Mouse (Mus musculus): Measurements from ENCODE around the gene Srsf5.
"Not testable (repeated sequence)": the region's sequence is repeated elsewhere in the genome, so short reads cannot be mapped to it uniquely, and the experiment has no call there.

Srsf5 gene

GRCm38 (mm10) chr12:80948202-80948601, 2.9 kb downstream of the Srsf5 start:
- no peak for DNase-seq (ENCODE audit: low spot score)

GRCm38 (mm10) chr12:80949603-80950002, 4.3 kb downstream of the Srsf5 start:
- DNase-seq (ENCODE audit: low spot score), result not testable (repeated sequence)

GRCm38 (mm10) chr12:80951640-80952219, 6.4 kb downstream of the Srsf5 start:
- DNase-seq (ENCODE audit: low spot score), result no peak

GRCm38 (mm10) chr12:80952526-80952925, 7.2 kb downstream of the Srsf5 start:
- DNase-seq (ENCODE audit: low spot score), result no peak

GRCm38 (mm10) chr12:80956039-80956438, 10.7 kb downstream of the Srsf5 start:
- no peak for DNase-seq (ENCODE audit: low spot score)

- no peak for DNase-seq (ENCODE audit: low spot score)
Observed at GRCm38 (mm10) chr12:80957961-80958360, 12.7 kb downstream of the Srsf5 start.

GRCm38 (mm10) chr12:80962566-80962965, 17.3 kb downstream of the Srsf5 start:
- no peak for DNase-seq (ENCODE audit: low spot score)

GRCm38 (mm10) chr12:80966059-80966838, 20.9 kb downstream of the Srsf5 start:
- DNase-seq (ENCODE audit: low spot score), result no peak

- DNase-seq (ENCODE audit: low spot score), result no peak
Observed at GRCm38 (mm10) chr12:80967918-80968317, 22.6 kb downstream of the Srsf5 start.

GRCm38 (mm10) chr12:80968605-80969004, 23.3 kb downstream of the Srsf5 start, which contains the start of gene Slc10a1:
TSS of gene Slc10a1 (minus strand) at chr12:80968705.
- no peak for DNase-seq (ENCODE audit: low spot score)

GRCm38 (mm10) chr12:80970181-80970705, 24.9 kb downstream of the Srsf5 start:
- DNase-seq (ENCODE audit: low spot score), result no peak

GRCm38 (mm10) chr12:80971756-80972155, 26.5 kb downstream of the Srsf5 start:
- DNase-seq (ENCODE audit: low spot score), result no peak

- no peak for DNase-seq (ENCODE audit: low spot score)
Observed at GRCm38 (mm10) chr12:80975939-80976671, 30.8 kb downstream of the Srsf5 start.

GRCm38 (mm10) chr12:80982326-80982725, 37.0 kb downstream of the Srsf5 start:
- DNase-seq (ENCODE audit: low spot score), result peak; percentile 43

GRCm38 (mm10) chr12:80983695-80984094, 38.4 kb downstream of the Srsf5 start:
- DNase-seq (ENCODE audit: low spot score), result no peak

- DNase-seq (ENCODE audit: low spot score), result no peak
Observed at GRCm38 (mm10) chr12:80986628-80987027, 41.3 kb downstream of the Srsf5 start.

- no peak for DNase-seq (ENCODE audit: low spot score)
Observed at GRCm38 (mm10) chr12:80988286-80988685, 43.0 kb downstream of the Srsf5 start.

GRCm38 (mm10) chr12:80990901-80991445, 45.7 kb downstream of the Srsf5 start:
- no peak for DNase-seq (ENCODE audit: low spot score)

GRCm38 (mm10) chr12:80991806-80992205, 46.5 kb downstream of the Srsf5 start:
- DNase-seq (ENCODE audit: low spot score), result no peak

GRCm38 (mm10) chr12:80992540-80993122, 47.3 kb downstream of the Srsf5 start:
- DNase-seq (ENCODE audit: low spot score), result no peak

- DNase-seq (ENCODE audit: low spot score), result no peak
Observed at GRCm38 (mm10) chr12:80993773-80994172, 48.5 kb downstream of the Srsf5 start.

- DNase-seq (ENCODE audit: low spot score), result no peak
Observed at GRCm38 (mm10) chr12:80995326-80995725, 50.0 kb downstream of the Srsf5 start.

Data from lung, postnatal 25 days (tissue).